Mouse (Mus musculus): ENCODE measurements around the gene Otud1.

- TF ChIP-seq CTCF (IDR thresholded peaks at IDR 0.05; ENCODE audit: extremely low read depth, insufficient read depth, insufficient read length, insufficient replicate concordance) (no peak), POLR2A (IDR thresholded peaks at IDR 0.05; ENCODE audit: low read depth, low read length) (no peak)
Measured at GRCm38 (mm10) chr2:19699573-19700295, 42.2 kb downstream of the Otud1 start.

All from spleen, adult 2 months (tissue).